Comparison of ENCODE assay signal across 9 mouse cellular contexts in genomic region chr4:49251262-49251661, GRCm38 (mm10).
A peak's percentile ranks its signal among the peaks of the same experiment; 100 is the strongest.
DNase-seq lines count a peak whose midpoint lies in the region; ATAC-seq and TF ChIP-seq lines count a peak whose summit lies in the region.
"Had no signal": no experiment of that assay in that cellular context is flagged by ENCODE, and none has a peak within 500 bp of the region (broad histone marks: within the 10 kb centered on the region; RNA-seq: fewer than 3 reads in every experiment).

No protein-coding gene starts in this region.

- no peak for ATAC-seq in inflammation-experienced regulatory T-cells, adult 6 months

- peak; percentile 61 for TF ChIP-seq CTCF in left cerebral cortex, adult 2 months (IDR thresholded peaks at IDR 0.05)

- intact Hi-C loops in left cerebral cortex, adult 2 months (cut with DNase I) = loop anchor here (1.0 to 5.0 kb wide), 4 partner anchors 97 to 559 kb away; no protein-coding TSS in a partner anchor

- no peak overlapping the region for H3K4me3 ChIP-seq in left cerebral cortex, adult 2 months
- H3K4me3 ChIP-seq: neural tube, embryonic 12.5 days had no signal

- peak; percentile 27 for DNase-seq in embryo, embryonic 10 days (ENCODE audit: low spot score)
- DNase-seq in embryo, embryonic 9.5 days (ENCODE audit: extremely low spot score) = no peak
- DNase-seq in left cerebral cortex, adult 2 months (ENCODE audit: extremely low spot score in 1 of 2, low spot score in 2 of 2) = peak in 1 of 2 experiments; percentile 14
- DNase-seq in left cerebral cortex, adult 8-10 months (ENCODE audit: low spot score in 2 of 2) = no peak
- DNase-seq in brain, adult 2 months (ENCODE audit: low read depth, low spot score) = peak; percentile 67
- DNase-seq in layer of hippocampus, postnatal 36 days = peak; percentile 21 to 24
- no peak for DNase-seq in spleen, postnatal 36 days (ENCODE audit: low spot score in 2 of 2)

- H3K27ac ChIP-seq in left cerebral cortex, adult 2 months = no peak overlapping the region
- H3K27ac ChIP-seq: neural tube, embryonic 12.5 days had no signal

Comparison
In these comparisons a context has a peak if more than half of its experiments do, and no peak if none do; other contexts are left out.
1. DNase-seq: peak in embryo, embryonic 10 days (single experiment), brain, adult 2 months (single experiment) and layer of hippocampus, postnatal 36 days (2 of 2); none in embryo, embryonic 9.5 days (single experiment), left cerebral cortex, adult 8-10 months (0 of 2) and spleen, postnatal 36 days (0 of 2).